Mouse (Mus musculus) mouse embryonic stem cell (cell line): ENCODE data around the gene Pwwp2b.

ENCODE experiments used
- in situ Hi-C, 2 experiments: fragments of 300-500 bp; cut with MboI; formaldehyde crosslinking; loops; 1 replicate in 1 of 2; 3 replicates in 1 of 2; pipeline ENCODE4 v1.14.3; 2019 to 2020; ENCODE audit warnings: low sequenced_read_pairs in 2 of 2, low pct_unique_long_range_greater_than_20kb in 1 of 2, mixed read lengths in 1 of 2; ENCODE audit not compliant: unreplicated experiment in 1 of 2

Pwwp2b gene

DNA sequence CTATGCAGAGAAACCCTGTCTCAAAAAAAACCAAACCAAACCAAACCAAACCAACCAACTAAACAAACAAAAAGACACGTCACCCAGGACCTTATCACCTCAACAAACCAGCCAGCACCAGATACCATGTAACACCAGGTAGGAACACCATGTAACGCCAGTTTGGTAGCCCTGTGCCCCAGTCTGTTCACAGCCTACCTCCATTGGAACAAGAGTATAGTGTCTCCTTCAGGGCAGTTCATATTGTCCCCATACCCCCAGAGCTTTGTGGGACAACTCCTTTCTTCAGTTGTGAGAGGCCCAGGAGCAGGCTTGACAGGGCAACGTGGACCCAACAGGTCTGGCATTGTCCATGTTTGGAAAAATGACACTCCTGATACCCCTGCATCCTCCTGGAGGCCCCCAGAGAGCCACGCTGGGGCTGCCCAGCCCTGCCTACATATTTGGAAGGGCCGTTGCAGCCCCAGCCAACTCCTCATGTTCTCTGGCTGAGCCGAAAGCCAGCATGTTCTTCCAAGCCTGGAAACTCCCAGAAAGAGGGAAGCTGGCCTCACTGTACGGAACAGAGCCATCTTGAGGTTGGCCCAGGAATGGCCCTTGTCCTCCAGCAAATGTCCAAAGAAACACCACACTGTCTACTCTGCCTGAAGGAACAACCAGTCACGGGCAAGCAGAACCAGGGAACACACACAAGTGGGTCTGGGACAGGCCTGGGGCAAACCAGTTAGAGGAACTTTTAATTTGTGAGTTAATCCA lies 60.0 kb downstream of the Pwwp2b start:
- in situ Hi-C loops: no loop called here

DNA sequence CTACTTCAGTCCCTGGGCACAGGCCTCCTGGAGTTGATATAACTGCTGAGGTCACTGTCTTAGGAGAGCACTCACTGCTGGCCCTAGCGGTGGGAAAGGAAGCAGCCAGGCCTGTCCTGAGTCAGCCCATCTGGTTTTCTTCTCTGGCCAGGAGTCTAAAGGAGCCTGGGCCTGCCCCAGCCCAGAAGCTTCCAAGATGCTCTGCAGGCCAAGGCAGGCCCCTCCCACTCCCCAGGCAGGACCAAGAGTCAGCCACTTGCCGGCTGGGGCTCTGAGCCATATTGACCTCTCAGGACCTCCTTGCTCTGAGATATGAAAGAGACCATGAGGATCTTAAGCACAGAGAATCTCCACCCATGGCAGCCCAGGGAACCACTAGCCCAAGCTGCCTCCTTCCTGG lies 60.8 kb downstream of the Pwwp2b start:
- in situ Hi-C loops: no loop called here

DNA sequence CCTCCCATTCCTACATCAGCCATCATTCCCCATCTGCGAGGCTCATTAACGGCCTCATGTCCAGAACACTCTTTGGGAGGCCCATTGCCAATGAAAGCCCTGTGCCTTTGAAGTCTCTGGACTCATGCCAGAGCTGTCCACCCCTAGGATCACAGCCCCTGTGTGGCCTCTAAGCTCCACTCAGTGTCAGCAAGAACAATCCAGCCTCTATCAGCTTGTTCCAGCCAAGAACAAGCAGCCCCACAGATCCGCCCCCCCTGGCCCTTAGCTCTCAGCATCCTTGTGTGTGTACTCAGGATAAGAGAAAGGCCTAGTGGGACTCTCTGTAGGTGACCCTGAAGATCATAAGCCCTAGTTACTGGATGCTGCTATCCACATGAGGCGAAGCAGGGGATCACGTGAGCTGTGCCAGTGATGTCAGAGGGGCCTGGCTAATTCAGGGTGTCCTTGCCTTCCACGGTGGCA lies 62.2 kb downstream of the Pwwp2b start:
- in situ Hi-C loops: loop anchor here in 1 of 2 experiments (5.0 kb wide), 1 partner anchor 157 kb away; no protein-coding TSS in a partner anchor

DNA sequence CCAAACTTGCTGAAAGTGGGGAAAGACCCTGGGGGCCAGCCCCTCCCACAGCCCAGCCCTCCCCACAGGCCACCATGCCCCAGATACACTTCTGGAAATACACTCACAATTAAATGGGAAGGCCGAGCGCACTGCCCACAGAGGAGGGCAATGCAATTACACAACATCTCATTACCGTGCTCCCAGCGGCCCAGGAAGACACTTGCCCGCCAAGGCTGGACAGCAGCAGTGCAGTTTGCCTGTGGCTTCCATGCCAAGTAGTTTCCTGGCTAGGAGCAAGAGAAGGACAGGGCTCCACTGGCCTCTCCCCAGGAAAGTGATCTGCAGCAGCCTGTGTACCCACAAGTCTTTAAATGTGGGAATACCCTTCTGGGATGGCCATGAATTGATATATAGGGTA lies 64.4 kb downstream of the Pwwp2b start:
- in situ Hi-C loops: loop anchor here in 1 of 2 experiments (5.0 kb wide), 1 partner anchor 155 kb away; no protein-coding TSS in a partner anchor

DNA sequence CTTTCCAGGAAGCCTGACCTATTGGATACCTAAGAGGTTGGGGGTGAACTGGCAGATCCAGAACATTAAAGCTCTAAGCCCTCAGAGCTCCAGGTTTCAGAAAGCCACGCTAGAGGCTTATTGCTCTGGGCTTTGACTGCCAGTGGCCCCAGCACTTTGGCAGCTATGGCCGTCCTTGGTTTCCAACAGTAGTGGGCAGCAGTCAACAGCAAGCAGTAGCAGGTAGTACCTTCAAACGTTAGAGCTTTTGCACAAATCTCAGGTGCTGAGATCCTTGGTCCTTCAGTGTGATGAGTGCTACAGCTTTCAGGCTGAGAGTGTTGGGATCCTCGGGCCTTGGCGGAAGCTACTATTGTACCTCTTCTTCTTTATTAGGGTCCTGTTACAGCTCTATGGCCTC lies 65.1 kb downstream of the Pwwp2b start:
- in situ Hi-C loops: loop anchor here in 1 of 2 experiments (5.0 kb wide), 1 partner anchor 154 kb away; no protein-coding TSS in a partner anchor

DNA sequence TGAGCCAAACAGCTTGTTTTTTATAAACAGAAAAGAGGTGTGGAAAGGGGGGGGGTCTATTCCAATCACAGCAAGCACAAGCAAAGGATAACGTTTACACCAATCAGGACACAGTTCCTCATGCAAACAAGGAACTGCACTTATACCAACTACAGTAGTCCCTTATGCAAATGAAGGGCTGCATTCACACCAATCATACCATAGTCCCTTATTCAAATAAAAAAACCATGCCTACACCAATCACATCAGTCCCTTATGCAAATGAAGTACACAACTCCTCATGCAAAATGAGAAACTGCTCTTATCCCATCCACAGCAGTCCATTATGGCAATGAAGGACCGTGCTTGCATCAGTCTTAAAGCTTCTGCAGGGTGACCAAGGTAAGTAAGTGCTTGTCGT lies 66.4 kb downstream of the Pwwp2b start:
- in situ Hi-C loops: loop anchor here in 1 of 2 experiments (5.0 kb wide), 1 partner anchor 153 kb away; no protein-coding TSS in a partner anchor

DNA sequence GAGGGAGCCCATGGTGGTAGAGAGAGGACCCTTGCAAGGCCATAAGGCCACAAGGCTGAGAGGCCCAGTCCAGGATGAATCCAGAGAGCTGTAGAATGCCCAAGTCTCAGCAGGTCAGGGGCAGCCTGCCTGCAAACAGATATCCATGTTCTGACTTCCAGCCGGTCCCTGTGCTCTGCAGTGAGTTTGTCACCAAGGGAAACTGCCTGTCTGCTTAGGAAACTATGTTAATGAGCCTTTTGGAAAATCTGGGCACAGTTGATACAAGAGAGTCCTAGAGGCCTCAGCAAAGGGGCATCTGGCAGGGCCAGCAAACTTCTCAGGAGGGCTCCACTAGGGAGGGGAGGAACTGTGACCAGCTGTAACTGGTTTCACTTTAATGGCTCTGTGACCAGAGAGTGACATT lies 70.7 kb downstream of the Pwwp2b start:
- in situ Hi-C loops: no loop called here
